Mouse (Mus musculus): ENCODE results near the gene Atrip. TPM values are rescaled to one million over a fixed set of nuclear protein-coding genes. Genes with fewer than 3 reads are reported as not detected.
A peak's percentile ranks its signal among the peaks of the same experiment; 100 is the strongest.

Atrip gene
- total RNA-seq, 2 experiments from 2014 or later, result 3.4 to 11.0 TPM

DNA sequence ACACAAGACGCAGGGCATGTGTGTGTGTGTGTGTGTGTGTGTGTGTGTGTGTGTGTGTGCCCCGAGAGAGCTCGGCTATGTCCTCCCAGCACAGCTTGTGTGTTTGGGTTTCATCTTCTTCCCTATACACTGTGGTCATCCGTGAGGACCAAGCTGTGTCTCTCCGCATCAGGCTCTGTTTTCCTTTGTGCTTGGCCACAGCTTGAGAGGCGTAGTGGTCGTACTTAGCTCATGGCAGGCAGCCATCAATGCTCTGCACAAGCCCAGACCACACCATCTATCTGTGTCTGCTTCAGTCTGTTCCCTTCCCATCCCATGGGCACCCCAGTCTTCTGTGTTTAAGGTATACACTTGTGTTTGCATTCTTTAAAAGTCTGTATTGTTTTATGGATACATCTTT lies 32.6 kb downstream of the Atrip start:
- ATAC-seq (replicated peaks; ENCODE audit: low FRiP score, poor library complexity, severe bottlenecking), result no peak

DNA sequence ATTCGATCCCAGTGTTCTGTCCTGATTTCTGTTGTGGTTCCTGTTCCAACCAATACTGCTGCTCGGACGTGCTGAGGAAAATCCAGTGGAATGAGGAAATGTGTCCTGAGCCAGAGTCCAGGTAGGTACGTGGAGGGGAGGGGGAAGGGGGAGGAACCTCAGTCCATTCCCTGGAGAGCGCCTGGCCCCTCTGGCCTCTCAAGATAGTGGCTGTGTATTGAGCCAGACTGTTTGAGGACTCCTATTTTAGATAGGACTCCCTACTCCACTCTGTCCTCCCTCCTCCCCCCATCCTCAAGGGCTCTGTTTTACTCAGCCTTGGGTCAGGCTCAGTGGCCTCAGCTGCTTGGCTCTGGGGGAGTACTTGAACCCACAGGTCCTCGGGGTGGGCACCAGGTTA lies 33.0 kb downstream of the Atrip start:
- ATAC-seq (replicated peaks; ENCODE audit: low FRiP score, poor library complexity, severe bottlenecking), result no peak

DNA sequence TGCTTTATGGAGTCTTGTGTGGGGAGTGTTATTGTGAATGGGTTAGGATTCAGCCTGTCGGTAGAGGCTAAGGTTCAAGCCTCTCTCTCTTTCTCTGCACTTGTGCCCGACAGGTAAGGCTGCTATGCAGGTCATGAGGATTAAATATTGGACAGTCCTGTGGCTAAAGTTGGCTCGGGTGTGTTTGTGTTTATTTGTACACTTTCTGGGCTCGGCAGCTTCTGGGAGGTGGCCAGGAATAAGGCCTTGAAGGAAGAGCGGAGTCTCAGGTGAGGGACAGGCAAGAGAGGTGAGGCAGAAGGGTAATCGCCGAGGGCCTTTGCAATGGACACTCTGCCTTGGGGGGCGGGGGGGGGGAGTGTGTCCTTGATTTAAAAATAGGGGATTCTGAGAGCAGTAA lies 33.7 kb downstream of the Atrip start:
- no peak for ATAC-seq (replicated peaks; ENCODE audit: low FRiP score, poor library complexity, severe bottlenecking)

DNA sequence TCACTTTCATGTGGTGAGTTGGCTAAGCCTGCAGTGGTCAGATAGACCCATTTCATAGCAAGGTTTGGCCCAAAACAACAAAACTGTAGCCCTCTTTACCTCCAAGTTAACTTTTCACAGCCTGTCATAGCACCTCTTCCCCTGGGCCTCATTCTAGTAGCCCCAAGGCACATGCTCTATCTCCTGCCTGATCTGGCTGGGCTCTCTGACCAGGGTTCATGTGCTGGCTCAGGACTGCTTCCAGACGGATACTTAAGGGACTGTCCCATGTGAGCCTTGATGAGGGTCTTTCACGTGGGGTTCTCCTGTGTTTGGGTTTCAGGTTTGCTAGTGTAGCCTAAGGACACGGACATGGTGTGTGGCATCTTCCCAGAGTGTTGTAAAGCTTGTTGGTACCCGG lies 34.2 kb downstream of the Atrip start:
- no peak for ATAC-seq (replicated peaks; ENCODE audit: low FRiP score, poor library complexity, severe bottlenecking)

DNA sequence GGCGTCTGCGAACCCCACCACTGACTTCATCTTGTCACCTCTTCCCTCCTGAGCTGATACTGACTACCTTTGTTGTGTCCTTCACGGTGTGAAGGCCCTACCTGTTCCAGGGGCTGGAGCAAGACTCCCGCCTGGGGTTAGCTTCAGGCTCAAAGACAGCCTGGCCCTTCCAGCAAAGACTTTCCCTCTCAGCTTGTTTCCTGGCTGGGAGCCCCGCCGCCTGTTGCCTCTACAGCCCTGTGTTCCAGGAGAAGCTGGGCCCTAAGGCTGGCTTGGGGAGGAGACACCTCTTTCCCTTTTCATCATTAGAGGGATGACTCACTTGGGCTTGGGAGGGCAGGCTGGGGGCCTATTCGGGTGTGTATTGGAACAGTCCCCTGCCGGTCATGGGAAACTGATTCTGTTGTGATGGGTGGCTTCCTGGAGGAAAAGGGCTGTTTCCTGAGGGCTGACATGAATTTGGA lies 35.0 kb downstream of the Atrip start:
- no peak for ATAC-seq (replicated peaks; ENCODE audit: low FRiP score, poor library complexity, severe bottlenecking)

DNA sequence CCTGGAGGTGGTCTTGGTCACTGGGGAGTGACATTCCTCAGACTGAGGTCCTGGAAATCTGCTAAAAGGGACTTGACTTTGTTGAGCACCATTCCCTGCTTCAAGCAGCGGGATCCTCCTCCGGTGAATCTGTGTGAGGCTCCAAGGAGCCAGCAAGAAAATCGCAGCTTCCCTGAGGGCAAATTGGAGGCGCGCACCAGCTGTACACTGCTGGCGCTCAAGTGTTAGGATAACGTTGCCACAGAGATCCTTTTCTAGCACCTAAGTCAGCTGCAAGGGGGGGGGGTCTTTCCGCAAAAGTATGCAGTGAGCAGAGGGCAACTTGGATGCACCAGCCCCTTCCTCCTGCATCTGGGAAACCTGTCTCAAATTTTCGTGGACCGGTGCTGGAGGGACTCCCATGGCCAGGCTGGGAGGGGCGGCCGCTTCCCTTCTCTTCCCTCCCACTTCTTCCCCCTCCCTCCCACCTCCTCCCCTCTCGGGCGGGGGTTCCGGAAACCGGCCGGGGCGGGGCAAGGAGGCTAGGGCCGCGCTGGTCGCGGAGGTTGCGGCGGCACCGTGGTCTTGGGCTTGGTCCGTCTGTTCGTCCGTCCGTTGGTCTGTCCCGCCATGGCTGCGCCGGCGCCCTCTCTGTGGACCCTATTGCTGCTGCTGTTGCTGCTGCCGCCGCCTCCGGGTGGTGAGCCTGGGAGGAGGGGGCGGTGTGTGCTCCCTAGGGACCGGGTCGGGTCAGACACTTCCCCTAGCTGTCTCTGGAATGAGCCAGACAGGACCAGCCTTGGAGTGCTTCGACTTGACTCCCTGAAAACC lies 35.6 kb downstream of the Atrip start, which contains the start of gene Shisa5:
Gene Shisa5, plus strand, starts transcription at position 480 of the 810 bp plus-strand sequence.
- ATAC-seq (replicated peaks; ENCODE audit: low FRiP score, poor library complexity, severe bottlenecking), result no peak

DNA sequence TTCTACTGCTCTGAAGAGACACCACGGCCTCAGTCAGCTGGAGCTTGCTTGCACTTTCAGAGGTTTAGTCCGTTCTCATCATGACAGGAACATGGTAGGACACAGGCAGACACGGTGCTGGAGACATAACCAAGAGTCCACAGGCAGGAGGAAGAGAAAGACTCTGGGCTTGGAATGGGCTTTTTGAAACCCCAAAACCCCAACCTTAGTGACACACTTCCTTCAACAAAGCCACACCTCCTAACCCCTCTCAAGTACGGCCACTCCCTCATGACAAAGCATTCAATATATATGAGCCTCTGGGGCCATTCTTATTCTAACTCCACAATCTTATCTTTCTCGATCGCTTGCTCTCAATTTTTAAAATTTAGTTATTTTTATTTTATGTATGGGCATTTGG lies 41.5 kb downstream of the Atrip start:
- ATAC-seq (replicated peaks; ENCODE audit: low FRiP score, poor library complexity, severe bottlenecking), result no peak

DNA sequence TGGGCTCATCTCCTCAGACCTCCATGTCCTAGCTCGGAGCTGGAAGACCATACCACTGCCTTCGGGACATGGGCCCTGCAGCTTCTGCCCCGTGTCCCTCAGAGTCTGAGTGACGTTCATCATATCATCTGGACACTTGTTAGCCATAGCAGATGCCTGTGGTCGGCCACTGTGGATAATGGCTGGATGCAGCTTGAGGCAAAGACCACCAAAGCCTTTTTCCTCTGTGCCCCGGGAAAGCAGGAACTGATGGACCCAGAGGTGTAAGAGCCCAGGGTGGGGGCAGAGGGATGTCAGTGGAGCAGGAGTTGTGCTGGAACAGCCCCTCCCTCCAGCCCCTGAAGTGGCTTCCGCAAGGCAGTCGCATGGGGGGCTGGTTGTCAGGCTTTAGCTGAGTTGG lies 42.2 kb downstream of the Atrip start:
- ATAC-seq (replicated peaks; ENCODE audit: low FRiP score, poor library complexity, severe bottlenecking), result no peak

DNA sequence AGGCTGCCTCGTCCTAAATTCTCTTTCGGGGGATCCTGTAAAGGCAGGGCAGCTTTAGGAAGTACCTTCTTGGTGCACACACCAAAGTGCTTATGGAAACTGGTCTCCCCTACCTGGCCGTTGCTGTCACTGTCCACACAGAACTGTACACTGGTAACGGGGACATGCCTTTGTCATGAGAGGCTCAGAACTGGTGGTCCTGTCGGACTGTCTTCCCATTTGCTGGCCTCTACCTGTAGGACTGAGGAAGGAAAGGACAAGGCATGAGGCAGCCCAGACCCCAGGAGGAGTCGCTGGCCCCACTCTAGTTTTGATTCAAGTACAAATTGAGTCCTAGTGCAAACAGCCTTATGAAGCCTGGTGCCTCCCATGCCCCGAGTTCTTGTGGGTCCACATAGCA lies 42.9 kb downstream of the Atrip start:
- no peak for ATAC-seq (replicated peaks; ENCODE audit: low FRiP score, poor library complexity, severe bottlenecking)

DNA sequence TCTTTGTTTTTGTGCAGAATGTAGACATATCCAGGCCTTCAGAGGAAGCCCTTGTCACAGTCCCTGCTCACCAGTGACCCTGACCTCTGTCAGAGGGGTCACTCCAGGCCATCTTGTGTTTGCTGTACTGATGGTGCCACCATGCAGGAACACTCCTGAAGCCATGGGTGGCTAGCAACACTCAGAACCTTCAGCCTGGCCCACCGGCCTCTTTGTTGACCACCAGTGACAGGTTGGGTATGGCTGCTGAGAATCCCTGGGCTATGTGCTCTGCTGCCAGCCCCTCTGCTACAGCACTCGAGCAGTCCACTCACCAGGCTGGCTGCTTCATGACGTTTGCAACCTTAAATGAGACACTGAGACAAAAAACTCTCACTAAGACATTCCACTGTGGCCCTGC lies 43.6 kb downstream of the Atrip start:
- ATAC-seq (replicated peaks; ENCODE audit: low FRiP score, poor library complexity, severe bottlenecking), result no peak

DNA sequence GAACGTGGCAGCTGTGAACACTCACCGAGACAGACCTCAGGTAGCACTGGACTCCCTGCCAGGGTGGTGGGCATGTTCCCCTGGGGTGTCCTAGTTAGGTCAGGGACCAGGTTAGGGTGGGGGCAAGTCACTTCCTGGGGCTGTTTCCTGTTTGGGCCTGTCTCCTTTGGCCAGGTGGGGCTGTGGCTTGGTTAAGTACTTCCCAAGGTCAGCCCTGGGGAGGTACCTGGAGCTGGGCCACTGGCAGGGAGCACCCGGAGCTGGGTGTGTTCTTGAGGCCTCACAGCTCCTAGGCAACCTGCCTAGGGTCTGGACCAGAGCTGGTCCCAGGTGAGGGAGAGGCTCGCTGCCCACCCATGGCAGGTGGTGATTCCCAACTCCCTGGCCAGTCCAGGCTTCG lies 45.0 kb downstream of the Atrip start:
- ATAC-seq (replicated peaks; ENCODE audit: low FRiP score, poor library complexity, severe bottlenecking), result no peak

DNA sequence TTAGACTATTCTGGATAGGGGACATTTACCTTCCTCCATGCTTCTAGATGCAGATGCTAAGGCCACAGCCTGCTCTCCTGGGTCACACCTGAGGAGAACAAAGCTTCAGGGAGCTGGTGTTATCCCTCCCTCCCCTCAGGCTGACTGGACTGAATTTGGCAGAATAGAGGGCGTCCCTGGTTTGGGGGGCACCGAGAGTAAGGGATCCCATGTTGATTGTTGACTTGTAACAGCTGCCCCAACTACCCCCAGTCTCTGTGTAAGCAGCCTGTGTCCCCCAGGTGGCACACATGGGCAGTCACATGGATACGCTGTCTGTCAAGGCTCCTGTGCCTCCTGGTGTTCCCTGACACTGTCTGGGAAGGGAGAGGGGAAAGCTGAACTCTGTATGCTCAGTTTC lies 45.5 kb downstream of the Atrip start:
- no peak for ATAC-seq (replicated peaks; ENCODE audit: low FRiP score, poor library complexity, severe bottlenecking)

DNA sequence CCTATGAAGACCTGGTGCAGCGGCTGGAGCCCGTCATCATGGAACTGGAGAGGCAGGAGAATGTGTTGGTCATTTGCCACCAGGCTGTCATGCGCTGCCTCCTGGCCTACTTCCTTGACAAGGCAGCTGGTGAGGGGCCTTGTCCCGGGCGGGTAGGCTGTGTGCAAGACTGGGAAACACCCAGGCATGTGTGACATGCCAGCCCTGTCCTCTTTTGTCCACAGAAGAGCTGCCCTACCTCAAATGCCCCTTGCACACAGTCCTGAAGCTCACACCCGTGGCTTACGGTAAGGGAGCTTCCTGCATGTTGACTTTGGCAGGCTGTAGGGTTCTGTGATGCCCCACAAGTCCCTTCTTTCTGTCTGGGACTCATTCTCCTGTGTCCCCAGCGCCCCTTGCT lies 46.4 kb downstream of the Atrip start:
- ATAC-seq (replicated peaks; ENCODE audit: low FRiP score, poor library complexity, severe bottlenecking), result no peak

DNA sequence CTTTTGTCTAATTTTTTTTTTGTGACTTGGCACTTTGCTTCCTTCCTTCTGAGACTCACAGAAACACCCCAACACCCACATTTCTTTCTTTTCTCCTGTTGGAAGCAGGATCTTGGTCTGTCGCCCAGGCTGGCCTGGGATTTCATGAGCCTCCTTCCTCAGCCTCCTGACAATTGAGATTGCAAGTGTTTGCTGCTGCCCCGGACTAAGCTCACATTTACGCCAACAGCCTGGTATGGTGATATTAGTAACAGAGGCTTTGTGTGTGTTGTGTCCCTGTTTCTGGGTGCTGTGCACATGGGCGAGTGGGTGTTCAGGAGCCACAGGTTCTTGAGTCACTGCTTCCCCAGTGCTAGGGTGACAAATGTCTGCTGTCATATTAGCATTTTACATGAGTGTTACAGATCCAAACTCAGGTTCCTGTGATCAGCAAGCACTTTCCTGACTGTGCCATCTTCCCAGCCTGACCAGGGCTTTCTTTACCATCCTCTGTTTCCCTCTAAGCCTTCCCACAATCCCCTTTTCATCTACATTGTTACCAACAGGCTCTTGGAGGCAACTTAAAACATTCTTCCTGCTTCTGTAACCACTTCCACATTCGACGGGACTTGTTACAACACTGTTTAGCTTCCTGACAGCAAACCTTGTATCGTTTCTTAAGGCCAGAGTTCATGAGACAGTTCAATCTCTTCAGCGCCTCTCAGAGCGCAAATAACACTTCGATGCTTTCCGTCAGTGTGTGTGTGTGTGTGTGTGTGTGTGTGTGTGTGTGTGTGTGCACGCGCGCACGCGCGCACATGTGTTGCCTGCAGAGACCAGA lies 50.8 kb downstream of the Atrip start:
- ATAC-seq (replicated peaks; ENCODE audit: low FRiP score, poor library complexity, severe bottlenecking), result no peak

DNA sequence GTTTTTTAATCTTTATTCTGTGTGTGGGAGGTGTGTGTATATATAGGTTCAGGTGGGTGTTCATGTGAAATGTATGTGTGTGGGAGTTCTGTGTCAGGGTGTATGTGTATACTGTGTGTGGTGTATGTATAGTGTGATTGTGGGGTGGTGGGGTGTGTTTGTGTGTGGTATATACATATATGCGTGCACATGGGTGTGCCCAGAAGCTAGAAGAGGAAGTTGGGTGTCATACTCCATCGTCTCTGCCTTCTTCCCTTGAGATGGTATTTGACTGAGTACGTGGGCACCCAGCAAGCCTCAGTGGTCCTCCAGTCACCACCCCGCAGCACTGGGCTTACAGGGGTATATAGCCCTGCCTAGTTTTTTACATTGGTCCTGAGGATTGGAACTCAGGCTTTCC lies 52.5 kb downstream of the Atrip start:
- no peak for ATAC-seq (replicated peaks; ENCODE audit: low FRiP score, poor library complexity, severe bottlenecking)

DNA sequence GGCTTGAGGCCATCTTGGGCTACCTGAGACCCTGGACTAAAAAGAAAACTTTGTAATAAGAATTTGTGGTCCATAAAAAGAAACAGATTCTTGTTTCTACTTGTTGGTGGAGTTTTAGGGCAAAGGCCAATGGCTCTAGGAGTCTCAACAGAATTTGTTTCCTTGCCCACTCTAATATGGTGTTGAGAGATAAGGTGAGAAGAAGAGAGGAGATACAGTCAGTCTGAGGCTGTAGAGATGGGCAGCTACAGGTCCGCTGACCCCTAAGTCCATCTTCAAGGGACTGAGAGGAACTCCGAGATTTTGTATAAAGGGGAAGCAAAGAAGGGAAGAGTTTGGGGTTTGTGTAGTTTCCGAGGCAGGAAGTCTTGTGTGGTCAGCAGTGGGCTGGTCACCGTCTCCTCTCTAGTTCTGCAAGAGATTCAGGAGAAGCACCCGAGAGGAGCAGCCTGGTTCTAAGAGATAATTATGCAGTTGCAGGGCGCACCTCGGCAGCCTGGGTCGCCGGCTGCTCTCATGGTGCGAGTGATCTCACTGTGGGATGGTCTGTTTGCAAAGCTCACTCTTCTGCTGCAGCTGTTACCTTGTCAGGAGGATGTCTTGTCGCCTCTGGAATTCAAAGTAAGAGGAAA lies 56.8 kb downstream of the Atrip start:
- ATAC-seq (replicated peaks; ENCODE audit: low FRiP score, poor library complexity, severe bottlenecking), result peak; percentile 82

DNA sequence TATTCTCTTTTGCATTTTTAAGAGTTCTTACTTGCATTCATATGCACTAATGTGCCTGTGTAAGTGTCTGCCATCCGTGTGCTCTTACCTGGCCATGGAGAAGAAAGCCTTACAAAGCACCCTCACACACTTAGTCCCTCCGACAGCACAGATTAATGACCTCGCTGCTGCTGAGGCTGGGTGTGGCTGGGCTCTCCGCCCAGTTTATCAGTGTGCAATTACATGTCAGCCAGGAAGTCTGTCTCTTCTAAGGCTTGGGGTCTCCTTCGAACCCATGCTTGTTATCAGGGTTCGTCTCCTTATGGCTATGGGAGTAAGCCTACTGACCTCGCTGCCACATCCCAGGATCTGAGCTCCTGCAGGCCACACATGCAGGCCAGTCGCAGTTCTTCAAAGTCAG lies 58.5 kb downstream of the Atrip start:
- ATAC-seq (replicated peaks; ENCODE audit: low FRiP score, poor library complexity, severe bottlenecking), result no peak; the same call in 1 of the 2 replicates

DNA sequence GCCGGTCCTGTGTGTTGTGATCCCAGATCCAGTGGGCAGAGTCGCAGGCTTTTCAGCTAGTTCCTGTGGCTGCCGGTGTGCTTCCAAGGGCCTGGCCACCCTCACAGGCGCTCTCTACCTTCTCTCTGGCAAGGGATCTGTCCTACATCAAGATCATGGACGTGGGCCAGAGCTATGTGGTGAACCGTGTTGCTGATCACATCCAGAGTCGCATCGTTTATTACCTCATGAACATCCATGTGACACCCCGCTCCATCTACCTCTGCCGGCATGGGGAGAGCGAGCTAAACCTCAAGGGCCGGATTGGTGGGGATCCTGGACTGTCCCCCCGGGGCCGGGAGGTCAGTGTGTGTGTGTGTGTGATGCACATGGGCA lies 63.6 kb downstream of the Atrip start:
- no peak for ATAC-seq (replicated peaks; ENCODE audit: low FRiP score, poor library complexity, severe bottlenecking)

DNA sequence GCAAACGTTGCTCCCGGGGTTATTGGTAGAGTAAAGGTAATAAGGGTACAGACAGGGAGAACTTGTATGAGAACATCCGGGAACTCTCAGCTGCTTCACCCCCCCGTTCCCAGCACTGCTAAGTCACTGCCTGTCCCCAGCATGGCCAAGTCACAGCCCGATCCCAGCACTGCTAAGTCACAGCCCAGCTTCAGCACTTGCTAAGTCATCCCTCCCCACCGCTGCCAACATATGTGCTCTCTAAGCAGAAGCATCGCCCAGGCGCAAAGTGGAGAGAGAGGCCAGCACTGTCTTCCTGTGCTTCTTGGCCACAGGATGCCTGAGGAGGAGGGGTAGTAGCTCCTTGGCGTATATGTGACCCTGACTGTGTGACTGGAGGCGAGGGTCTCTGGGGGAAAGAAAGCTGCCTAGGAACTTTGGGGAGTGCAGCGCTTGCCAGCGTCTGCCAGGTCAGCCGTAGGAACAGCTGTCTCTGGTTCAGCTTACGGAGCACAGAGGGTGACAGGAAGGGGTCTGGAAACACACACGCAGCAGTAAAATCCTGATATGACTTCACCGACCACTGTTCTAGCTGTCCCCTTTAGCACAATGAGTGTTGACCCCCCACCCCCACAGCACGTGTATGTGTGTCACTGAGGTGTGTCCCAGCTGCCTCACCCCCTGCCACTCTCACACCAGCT lies 64.1 kb downstream of the Atrip start:
- peak; percentile 63 for ATAC-seq (replicated peaks; ENCODE audit: low FRiP score, poor library complexity, severe bottlenecking)

DNA sequence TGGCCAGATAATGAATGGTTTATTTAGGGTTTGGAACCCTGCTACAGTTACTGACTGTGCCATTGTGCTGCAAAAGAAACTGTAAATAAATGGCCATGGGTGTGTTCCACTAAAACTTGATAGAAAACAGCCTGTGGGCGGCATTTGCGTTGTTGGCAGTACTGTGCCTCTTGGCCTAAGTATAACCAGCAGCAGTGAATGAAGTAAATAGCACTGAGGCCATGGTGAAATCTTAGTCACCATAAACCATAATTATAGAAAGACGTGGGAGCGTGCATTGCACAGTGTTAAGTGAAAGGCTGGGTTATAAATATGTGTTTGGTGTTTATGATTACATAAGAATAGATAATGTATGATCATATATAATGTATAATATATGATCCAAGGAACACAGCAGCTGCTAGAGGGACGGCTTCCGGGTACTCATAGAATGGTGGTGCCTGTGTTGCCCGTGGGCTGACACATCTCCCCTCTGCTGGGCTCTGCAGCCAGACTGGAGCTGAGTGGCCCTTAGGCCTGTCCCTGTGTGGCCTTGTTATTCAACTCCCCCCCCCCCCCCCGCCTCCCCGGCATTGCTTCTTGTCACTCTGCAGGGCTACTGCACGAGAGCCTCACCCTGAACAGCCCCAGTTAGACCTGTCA lies 64.8 kb downstream of the Atrip start:
- ATAC-seq (replicated peaks; ENCODE audit: low FRiP score, poor library complexity, severe bottlenecking), result no peak
